ENCODE assay signal across 9 mouse cellular contexts in genomic region chr15:101387176-101387575, GRCm38 (mm10). TPM values are rescaled to one million over a fixed set of nuclear protein-coding genes. Genes with fewer than 3 reads are reported as not detected.
DNase-seq lines count a peak whose midpoint lies in the region; ATAC-seq and TF ChIP-seq lines count a peak whose summit lies in the region.
"Had no signal": no experiment of that assay in that cellular context is flagged by ENCODE, and none has a peak within 500 bp of the region (broad histone marks: within the 10 kb centered on the region; RNA-seq: fewer than 3 reads in every experiment).

No protein-coding gene starts in this region.

- H3K27ac ChIP-seq in limb, embryonic 12.5 days, result no peak overlapping the region
- no peak overlapping the region for H3K27ac ChIP-seq in limb, embryonic 10.5 days
- H3K27ac ChIP-seq in ES-Bruce4 (ENCODE audit: insufficient read depth, low read length), result no peak overlapping the region

- H3K27me3 ChIP-seq in limb, embryonic 12.5 days, result no peaks in the 10 kb centered on the region
- peaks cover 4% of the 10 kb centered on the region; the same call in 1 of the 2 replicates for H3K27me3 ChIP-seq in limb, embryonic 10.5 days (ENCODE audit: low read depth, poor library complexity, severe bottlenecking)
- H3K27me3 ChIP-seq in ES-Bruce4 (ENCODE audit: control insufficient read depth, insufficient read depth, low read length, poor library complexity, severe bottlenecking), result no peaks in the 10 kb centered on the region

- TF ChIP-seq EP300 in ES-Bruce4 (IDR thresholded peaks at IDR 0.05; ENCODE audit: insufficient read depth, low read depth, low read length), result no peak

- no peak for DNase-seq in limb, embryonic 10.5 days (ENCODE audit: low spot score)
- no peak for DNase-seq in brain, embryonic 14.5 days (ENCODE audit: low read depth)
- peak; percentile 69 for DNase-seq in lung, postnatal 14 days
- no peak for DNase-seq in layer of hippocampus, postnatal 36 days
- DNase-seq in cerebellum, postnatal 4 days (ENCODE audit: low spot score in 2 of 2), result no peak
- DNase-seq: adrenal gland, adult 8-10 months had no signal

- 65% methylated on average over 3 of the region's 3 CpGs for WGBS in limb, embryonic 12.5 days
- WGBS in limb, embryonic 10.5 days, result 71% methylated on average over 3 of the region's 3 CpGs

- H3K36me3 ChIP-seq in limb, embryonic 12.5 days, result no peaks in the 10 kb centered on the region
- no peaks in the 10 kb centered on the region for H3K36me3 ChIP-seq in limb, embryonic 10.5 days
- no peaks in the 10 kb centered on the region for H3K36me3 ChIP-seq in ES-Bruce4 (ENCODE audit: control insufficient read depth, insufficient read depth, low read length, poor library complexity, severe bottlenecking)

- no peak overlapping the region for H3K4me3 ChIP-seq in limb, embryonic 12.5 days (replicated peaks)
- no peak overlapping the region for H3K4me3 ChIP-seq in limb, embryonic 10.5 days
- H3K4me3 ChIP-seq in ES-Bruce4 (ENCODE audit: low read depth, low read length), result no peak overlapping the region

- no peaks in the 10 kb centered on the region for H3K9me3 ChIP-seq in limb, embryonic 12.5 days
- no peaks in the 10 kb centered on the region for H3K9me3 ChIP-seq in limb, embryonic 10.5 days (replicated peaks)
- H3K9me3 ChIP-seq in ES-Bruce4 (replicated peaks; ENCODE audit: control insufficient read depth, insufficient read depth, low read length, poor library complexity, severe bottlenecking), result no peaks in the 10 kb centered on the region

- H3K4me1 ChIP-seq in limb, embryonic 12.5 days (replicated peaks), result peaks cover 6% of the 10 kb centered on the region
- H3K4me1 ChIP-seq in limb, embryonic 10.5 days, result peaks cover 28% of the 10 kb centered on the region
- H3K4me1 ChIP-seq in ES-Bruce4 (ENCODE audit: control insufficient read depth, insufficient read depth, low read length), result no peaks in the 10 kb centered on the region

- peak; percentile 56 for TF ChIP-seq CTCF in ES-Bruce4 (IDR thresholded peaks at IDR 0.05; ENCODE audit: low read depth, low read length)
- TF ChIP-seq CTCF in brain, embryonic 14.5 days (IDR thresholded peaks at IDR 0.05; ENCODE audit: borderline replicate concordance, extremely low read depth, insufficient read depth, insufficient read length), result peak; percentile 30; the same call in 1 of the 2 replicates

- no peak for TF ChIP-seq POLR2A in ES-Bruce4 (IDR thresholded peaks at IDR 0.05; ENCODE audit: insufficient read depth, low read length)
- no peak for TF ChIP-seq POLR2A in brain, embryonic 14.5 days (IDR thresholded peaks at IDR 0.05; ENCODE audit: borderline replicate concordance, extremely low read depth, insufficient read depth, insufficient read length, poor library complexity, severe bottlenecking)

- 0 out of 2 replicates have a peak overlapping the region, but pooled peaks have one; percentile 4 for H3K9ac ChIP-seq in limb, embryonic 12.5 days (replicated peaks)
- H3K9ac ChIP-seq in ES-Bruce4 (ENCODE audit: low read depth, poor library complexity, severe bottlenecking), result no peak overlapping the region

- ATAC-seq in limb, embryonic 12.5 days (ENCODE audit: insufficient number of reproducible peaks, insufficient read depth, low FRiP score, low TSS enrichment, low read depth), result no peak

- no peak overlapping the region for H3K4me2 ChIP-seq in limb, embryonic 12.5 days

RNA-seq across cellular contexts. Expression of gene Krt80, which starts 17.2 kb away (rescaled TPM):
- polyA plus RNA-seq in limb, embryonic 12.5 days (2016; fragmentation: Nextera tagmentation; extraction: Ambion mirVana), result 0.09 and 0.26 TPM in 2 replicates
- polyA plus RNA-seq in limb, embryonic 10.5 days (2016; fragmentation: Nextera tagmentation; extraction: Ambion mirVana), result 0.09 and 0.23 TPM in 2 replicates
- polyA plus RNA-seq in ES-Bruce4 (2011; ENCODE audit: insufficient read depth, insufficient read length, low read depth, missing spikeins), result 1.1 and 1.6 TPM in 2 replicates
- polyA plus RNA-seq in brain, embryonic 14.5 days (2012; rRNA removed), result 0.19 and 0.22 TPM in 2 replicates
- under 1 TPM in 1 of 2 experiments, not detected in 1; 0.46 TPM for total RNA-seq in layer of hippocampus, postnatal 36 days (2021)
- polyA plus RNA-seq: embryonic facial prominence, embryonic 11.5 days had no signal

RNA-seq across cellular contexts. Expression of gene Krt7, which starts 23.7 kb away (rescaled TPM):
- polyA plus RNA-seq in limb, embryonic 12.5 days (2016; fragmentation: Nextera tagmentation; extraction: Ambion mirVana), result 21.2 and 24.3 TPM in 2 replicates
- 14.2 and 16.9 TPM in 2 replicates for polyA plus RNA-seq in limb, embryonic 10.5 days (2016; fragmentation: Nextera tagmentation; extraction: Ambion mirVana)
- 30.7 and 36.4 TPM in 2 replicates for polyA plus RNA-seq in ES-Bruce4 (2011; ENCODE audit: insufficient read depth, insufficient read length, low read depth, missing spikeins)
- polyA plus RNA-seq in brain, embryonic 14.5 days (2012; rRNA removed), result 1.4 and 4.1 TPM in 2 replicates
- not detected for total RNA-seq in layer of hippocampus, postnatal 36 days (2021)

RNA-seq across cellular contexts. Expression of gene Krt87, which starts 51.4 kb away (rescaled TPM):
- 0.29 and 0.56 TPM in 2 replicates for polyA plus RNA-seq in limb, embryonic 12.5 days (2016; fragmentation: Nextera tagmentation; extraction: Ambion mirVana)
- not detected in 2 replicates for polyA plus RNA-seq in limb, embryonic 10.5 days (2016; fragmentation: Nextera tagmentation; extraction: Ambion mirVana)
- not detected in 2 replicates for polyA plus RNA-seq in ES-Bruce4 (2011; ENCODE audit: insufficient read depth, insufficient read length, low read depth, missing spikeins)
- 0.11 and 0.18 TPM in 2 replicates for polyA plus RNA-seq in brain, embryonic 14.5 days (2012; rRNA removed)
- total RNA-seq in layer of hippocampus, postnatal 36 days (2021), result under 1 TPM; 0.48 to 0.77 TPM
